Mouse (Mus musculus): ENCODE results near the gene Tnrc6c. TPM values are rescaled to one million over a fixed set of nuclear protein-coding genes. Genes with fewer than 3 reads are reported as not detected.

Gene Tnrc6c
- total RNA-seq, 2 experiments from 2014 or later, result 67.5 to 75.6 TPM

DNA sequence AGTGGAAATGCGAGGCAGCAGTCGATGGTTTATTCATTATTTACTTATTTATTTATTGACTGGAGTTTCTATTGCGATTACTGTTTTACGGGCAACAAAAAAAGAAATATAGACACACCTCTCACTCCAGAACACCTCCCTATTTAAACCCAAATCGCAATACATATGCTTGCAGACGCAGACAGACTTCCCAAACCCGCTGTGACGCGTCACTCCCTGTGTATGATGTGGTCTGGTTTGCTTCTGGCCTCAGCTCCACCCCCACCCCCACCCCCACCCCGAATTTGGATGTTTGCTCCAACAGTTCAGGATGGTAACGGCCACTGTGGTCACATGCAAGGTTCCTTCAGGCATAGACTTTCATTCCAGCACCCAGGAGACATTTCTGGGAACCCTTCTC is 15.3 kb upstream of the Tnrc6c start:
- DNase-seq, result no peak

DNA sequence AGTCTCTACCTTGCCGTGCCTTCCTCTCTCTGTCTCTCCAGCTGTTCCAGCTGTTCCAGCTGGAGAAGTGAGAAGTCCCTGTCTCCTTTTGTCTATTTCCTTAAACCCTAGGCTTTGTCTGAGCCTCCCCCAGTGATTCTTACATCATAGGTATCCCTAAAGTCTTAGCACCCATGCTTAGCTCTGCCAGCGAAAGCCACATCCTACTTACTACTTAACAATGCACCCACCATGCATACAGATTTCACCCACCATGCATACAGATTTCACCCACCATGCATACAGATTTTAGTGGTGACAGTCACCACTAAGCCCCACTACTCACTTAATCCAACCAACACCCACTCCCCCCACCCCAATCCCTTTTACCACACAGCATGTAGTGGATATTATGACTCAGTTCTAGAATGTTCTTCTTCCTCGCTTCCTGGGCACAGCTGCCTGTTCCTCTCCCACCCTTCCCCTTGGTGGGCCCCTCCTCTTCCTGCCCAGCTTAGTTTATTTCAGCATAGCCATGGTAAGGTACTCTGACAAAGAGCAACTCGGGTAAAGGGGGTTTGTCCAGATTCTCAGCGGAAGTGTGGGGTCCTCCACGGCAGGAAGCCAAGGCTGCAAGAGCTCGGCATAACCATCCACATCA is 14.6 kb upstream of the Tnrc6c start:
- no peak for DNase-seq

DNA sequence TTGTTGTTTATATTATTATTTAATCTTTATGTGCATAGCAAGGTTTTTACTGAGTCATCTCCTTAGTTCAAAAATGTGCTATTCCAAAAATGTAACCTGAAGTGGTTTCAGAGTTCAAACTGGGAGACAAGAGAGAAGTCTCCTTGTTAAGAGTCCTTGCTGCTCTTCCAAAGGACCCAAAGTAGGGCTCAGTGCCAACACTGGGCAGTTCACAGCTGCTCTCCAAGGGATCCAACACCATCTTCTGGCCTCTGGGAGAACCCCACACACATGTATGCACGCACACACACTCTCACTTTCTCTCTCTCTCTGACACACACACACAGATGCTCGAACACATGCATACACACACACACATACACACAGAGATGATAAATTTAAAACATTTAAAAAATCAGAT is 11.9 kb upstream of the Tnrc6c start:
- DNase-seq, result no peak

DNA sequence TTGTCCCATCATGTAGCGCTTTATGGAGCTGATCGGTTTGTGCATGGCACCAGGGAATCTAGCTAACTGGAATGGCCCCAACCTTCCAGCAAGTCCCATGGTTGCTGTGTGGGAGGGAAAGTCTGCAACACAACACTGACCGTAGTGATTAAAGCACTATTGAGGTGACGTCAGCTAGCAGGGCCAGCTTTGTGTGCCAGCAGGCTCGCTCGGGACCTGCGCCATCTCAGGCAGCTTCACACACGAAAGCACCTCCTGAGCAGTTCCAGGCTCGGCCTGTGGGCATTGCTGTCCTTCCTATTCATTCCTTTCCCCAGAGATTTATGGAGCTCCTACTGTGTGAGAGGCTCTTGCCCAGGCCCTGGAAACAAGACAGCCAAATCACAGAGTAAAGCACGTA is 10.8 kb upstream of the Tnrc6c start:
- DNase-seq, result no peak

DNA sequence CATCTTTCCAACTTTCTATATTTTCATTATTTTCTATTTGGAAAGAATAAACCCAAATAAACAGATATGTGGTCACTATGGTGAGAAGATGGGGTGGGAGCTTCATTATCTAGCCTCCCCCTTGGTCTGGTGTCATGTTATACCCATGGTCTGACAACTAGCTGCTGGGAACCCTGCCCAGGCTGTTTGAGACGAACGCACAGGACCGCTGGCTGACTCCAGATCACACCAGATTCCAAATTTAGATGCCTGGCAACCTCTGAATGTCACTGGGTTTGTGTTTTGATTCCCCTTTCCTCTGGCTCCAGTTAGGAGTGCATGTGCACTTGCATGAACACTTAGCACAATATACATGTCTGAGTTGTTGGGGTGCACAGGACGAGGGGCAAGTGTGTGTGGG is 7.3 kb upstream of the Tnrc6c start:
- no peak for DNase-seq

- DNase-seq, result no peak
Measured at GRCm38 (mm10) chr11:117648005-117648404, 6.1 kb upstream of the Tnrc6c start.

GRCm38 (mm10) chr11:117650721-117651644 is 3.1 kb upstream of the Tnrc6c start:
- no peak for DNase-seq

DNA sequence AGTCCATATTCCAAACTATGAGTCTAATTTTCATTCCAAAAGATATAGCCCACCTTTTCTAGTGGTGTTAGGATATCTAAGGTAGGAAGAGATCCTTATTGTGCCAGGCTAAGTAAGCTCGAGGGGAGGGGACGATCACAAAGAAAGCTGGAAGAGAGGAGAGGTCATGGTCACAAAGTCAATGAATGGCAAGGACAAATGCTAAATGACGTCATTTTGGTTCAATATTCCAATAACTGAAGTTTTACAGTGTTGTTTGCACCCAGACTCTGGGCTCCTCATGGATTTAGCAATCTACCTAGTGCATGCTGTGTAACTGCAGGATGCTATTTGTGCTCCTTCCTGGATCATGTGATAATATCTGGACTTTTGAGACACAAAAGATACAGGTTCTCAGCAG is 1.2 kb upstream of the Tnrc6c start:
- DNase-seq, result no peak

DNA sequence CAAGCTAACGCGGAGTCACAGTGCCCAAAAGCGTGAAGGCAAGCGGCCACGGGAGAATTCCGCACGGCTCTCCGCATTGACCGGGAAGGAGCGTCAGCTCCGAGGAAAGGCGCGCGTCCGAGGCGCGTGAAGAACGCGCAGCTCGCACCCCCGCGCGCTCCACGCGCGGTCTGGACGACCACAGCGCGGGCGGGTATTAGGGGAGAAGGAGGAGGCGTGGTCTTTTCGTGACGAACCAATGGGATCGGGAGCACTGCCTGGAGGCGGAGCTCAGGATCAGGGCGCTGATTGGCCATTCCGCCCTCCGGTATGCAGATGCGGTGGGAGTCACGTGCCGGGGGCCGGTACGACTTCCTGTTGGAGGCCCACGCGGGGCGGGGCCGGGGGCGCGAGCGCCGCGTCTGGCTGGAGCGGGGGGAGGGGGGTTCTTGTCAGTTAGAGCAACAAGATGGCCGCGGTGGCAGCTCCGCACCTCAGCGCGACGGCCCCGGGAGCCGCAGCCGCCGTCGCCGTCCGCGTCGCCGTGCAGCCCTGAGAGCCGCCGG is 363 bp downstream of the Tnrc6c start:
- peak; percentile 99 to 100 for DNase-seq

DNA sequence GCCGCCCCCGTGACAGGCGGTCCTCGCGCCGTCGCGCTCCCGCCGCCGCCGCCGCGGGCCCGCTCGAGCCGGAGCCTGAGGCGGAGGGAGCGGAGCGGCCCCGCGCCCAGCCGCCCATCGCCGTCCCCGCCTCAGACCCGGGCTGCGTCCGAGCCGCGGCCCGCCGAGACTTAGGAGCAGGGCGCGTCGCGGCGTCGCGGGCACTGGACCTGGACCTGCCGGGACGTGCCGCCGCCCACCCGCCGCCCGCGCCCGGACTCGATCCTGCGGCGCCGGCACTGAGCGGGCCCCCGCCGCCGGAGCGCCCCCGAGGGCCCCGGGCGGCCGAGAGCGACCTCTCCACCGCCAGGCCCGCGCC is 824 bp downstream of the Tnrc6c start:
- DNase-seq, result no peak

- peak; percentile 65 to 73 for DNase-seq
Measured at GRCm38 (mm10) chr11:117655292-117656076, 1.4 kb downstream of the Tnrc6c start.

GRCm38 (mm10) chr11:117656077-117656401 is 1.9 kb downstream of the Tnrc6c start:
- DNase-seq, result no peak

GRCm38 (mm10) chr11:117658974-117659373 is 4.9 kb downstream of the Tnrc6c start:
- DNase-seq, result no peak

DNA sequence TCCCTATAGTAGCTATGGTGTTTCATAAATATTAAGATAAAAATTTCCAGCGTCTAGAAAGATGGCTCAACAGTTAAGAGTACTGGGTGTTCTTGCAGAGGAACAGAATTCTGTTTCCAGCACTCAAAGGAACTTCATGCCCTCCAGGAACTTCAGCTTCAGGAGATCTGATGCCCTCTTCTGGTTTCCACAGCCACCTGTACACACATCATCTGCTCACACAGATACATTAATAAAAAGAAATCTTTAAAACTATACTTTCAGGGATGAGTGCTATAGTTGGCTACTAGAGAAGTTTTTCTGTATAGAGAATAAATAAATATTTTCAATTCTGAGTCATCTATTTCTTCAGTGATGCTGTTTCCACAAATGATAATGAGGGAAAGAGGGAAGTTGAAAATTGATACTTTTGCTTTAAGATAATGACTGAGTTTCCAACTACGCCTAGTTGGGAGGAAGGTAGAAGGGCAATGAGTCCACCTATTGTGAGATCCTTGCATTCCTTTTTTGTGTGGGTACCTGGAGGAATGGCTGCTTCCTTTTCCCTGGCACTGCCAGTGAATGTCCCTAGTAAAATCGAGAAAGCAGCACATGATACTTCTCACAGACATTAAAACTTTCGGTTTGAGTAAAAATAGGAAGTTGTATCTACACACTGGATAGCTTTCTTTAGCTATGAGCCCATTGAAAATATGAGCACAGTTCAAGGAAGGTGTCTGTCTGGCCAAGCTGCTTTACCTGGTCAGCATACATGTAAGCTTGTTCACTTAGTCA is 9.1 kb downstream of the Tnrc6c start:
- DNase-seq, result no peak

- DNase-seq, result no peak
Measured at GRCm38 (mm10) chr11:117663810-117664139, 9.7 kb downstream of the Tnrc6c start.

GRCm38 (mm10) chr11:117665189-117665588 is 11.1 kb downstream of the Tnrc6c start:
- DNase-seq, result no peak

DNA sequence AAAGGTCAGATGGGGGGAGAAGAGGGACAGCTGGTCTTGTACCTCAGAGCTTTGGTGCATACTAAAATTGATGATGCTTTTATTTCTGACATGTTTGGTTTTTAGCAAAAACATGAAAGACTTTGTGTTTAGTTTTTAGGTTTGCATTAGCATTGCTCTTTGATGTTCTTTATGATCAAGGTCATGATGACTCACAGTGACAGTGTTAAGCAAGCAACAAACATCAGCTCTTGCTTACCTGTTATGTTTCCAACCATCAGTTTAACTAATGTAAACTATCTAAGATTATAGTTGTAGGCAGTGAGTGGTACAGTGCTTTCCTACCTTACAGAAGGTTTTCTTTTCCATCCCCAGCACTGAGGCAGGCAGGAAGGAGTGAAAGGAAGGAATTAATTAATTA is 12.5 kb downstream of the Tnrc6c start:
- no peak for DNase-seq

DNA sequence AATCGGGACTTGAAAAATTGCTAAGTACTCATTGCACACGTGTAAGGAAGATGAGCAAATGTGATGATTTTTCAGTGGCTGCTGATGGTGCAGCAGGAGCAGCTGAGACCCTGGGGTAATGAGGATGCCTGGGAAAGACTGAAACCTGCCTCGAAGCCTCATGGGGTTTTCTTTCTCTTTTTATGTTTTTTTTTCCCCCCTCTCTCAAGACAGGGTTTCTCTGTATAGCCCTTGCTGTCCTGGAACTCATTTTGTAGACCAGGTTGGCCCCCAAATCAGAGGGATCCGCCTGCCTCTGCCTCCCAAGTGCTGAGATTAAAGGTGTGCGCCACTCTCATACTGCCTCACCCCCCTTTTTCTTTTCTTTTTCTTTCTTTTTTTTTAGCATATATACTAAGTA is 13.1 kb downstream of the Tnrc6c start:
- DNase-seq, result no peak

DNA sequence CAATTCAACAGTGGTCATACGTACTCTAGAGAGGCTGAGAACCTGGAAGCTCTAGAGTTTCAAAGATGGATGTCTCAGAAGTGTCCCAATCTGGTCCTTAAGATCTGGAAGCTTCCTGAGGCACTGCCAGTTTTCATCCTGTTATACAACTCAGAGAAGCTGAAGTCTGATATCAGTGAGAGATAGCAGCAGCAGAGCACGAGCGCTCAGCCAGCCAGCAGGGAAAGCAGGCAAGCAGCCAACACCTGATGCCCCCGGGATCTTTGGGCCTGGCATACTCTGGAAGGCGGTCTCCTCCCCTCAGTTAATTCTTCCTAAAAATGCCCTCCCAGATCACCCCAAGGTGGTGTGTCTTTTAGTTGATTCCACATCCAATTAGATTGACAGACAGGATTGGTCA is 13.7 kb downstream of the Tnrc6c start:
- DNase-seq, result no peak

DNA sequence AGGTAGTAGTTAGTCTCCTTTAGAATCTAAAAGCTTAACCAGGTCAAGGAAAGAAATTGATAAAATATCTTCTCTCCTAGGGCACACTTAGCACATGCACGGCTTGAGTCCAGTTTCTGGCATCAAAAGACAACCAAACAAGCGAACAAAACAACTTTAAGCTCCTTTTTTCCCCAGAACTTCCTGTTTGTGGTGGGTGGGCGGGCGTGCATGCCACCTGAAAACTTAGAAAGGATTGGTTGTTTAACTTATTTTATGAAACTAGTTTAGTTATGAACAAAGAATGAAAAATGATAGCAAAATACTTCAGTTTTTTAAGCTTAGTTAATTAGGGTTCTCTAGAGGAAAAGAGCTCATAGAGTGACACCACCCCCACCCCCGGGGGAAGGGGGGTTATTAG is 17.5 kb downstream of the Tnrc6c start:
- DNase-seq, result no peak

- DNase-seq, result no peak
Measured at GRCm38 (mm10) chr11:117674531-117674930, 20.4 kb downstream of the Tnrc6c start.

DNA sequence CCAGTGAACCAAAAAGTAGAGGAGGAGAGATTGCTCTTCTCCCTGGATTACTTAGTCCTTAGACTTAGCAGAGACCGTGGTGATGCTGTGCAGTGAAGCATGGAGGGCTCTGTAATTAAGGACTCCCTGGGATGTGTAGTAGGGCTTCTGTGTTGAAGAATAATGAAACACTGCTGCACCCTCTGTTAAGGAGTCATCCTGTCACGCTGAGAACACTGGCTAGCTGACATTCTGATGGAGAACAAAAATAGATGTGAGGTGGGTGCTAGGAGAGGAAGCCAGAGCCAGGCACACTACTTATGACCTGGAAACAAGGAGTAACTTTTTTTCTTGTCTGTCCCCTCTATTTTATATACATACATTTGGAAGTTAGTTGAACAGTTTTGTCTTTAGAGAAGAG is 22.6 kb downstream of the Tnrc6c start:
- no peak for DNase-seq

DNA sequence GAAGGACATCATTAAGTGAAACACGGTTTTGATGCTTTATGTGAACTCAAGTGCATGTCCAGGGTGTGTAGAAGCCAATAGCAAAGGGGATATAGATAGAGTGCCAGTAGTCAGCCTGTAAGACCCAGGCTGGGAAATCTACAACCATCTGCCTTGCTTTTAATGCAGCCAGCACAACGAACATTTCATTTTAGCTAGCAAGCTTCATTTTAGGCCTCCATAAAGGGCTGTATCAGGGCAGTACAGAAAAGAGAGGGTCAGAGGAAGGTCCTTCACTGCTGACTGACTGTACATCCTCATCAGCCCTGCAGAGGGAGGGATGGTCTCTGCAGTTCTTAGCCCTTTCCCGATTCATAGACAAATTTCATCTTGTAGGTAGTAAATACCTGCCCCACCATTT is 23.0 kb downstream of the Tnrc6c start:
- no peak for DNase-seq

Data from layer of hippocampus, postnatal 36 days (tissue).